Mouse (Mus musculus) thymus, postnatal 36 days (tissue): ENCODE results near the gene Rhobtb3.
"Not testable (repeated sequence)": the region's sequence is repeated elsewhere in the genome, so short reads cannot be mapped to it uniquely, and the experiment has no call there.

Source experiments
- DNase-seq, 2 experiments: peaks; one replicate each; pipeline ENCODE4 v3.0.0; 2022; ENCODE audit warnings: mixed read lengths in 2 of 2

Gene Rhobtb3

GRCm38 (mm10) chr13:75844833-75845518, 98.7 kb downstream of the Rhobtb3 start:
- no peak for DNase-seq

GRCm38 (mm10) chr13:75843993-75844683, 99.6 kb downstream of the Rhobtb3 start:
- no peak for DNase-seq

GRCm38 (mm10) chr13:75843331-75843730, 100.4 kb downstream of the Rhobtb3 start:
- DNase-seq, result no peak

GRCm38 (mm10) chr13:75841950-75842349, 101.8 kb downstream of the Rhobtb3 start:
- DNase-seq, result no peak

DNA sequence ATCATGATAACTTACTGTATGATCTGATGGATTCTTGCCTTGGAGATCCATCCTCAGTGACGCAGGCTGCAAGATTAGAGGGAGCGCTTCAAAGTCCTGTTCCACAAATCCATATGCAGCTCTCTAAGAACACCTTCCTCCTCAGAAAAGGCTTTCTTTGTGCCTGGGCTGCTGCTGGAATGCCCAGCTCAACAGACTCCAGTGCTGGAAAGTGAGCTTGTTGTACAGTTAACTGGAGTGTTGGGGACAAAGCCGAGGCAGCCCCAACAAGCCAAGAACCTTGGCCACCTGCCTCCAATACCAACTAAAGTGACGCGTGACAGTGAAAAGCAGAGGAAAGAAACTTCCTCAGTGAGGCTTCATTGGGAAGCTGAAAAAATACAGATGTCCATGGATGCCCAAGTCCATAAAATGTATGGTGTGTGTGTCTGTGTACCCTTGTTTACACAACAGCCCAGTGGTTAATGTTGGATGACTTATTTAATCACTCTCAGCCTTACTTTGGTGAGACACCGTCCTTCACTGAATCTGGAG, 102.9 kb downstream of the Rhobtb3 start:
- DNase-seq, result no peak

DNA sequence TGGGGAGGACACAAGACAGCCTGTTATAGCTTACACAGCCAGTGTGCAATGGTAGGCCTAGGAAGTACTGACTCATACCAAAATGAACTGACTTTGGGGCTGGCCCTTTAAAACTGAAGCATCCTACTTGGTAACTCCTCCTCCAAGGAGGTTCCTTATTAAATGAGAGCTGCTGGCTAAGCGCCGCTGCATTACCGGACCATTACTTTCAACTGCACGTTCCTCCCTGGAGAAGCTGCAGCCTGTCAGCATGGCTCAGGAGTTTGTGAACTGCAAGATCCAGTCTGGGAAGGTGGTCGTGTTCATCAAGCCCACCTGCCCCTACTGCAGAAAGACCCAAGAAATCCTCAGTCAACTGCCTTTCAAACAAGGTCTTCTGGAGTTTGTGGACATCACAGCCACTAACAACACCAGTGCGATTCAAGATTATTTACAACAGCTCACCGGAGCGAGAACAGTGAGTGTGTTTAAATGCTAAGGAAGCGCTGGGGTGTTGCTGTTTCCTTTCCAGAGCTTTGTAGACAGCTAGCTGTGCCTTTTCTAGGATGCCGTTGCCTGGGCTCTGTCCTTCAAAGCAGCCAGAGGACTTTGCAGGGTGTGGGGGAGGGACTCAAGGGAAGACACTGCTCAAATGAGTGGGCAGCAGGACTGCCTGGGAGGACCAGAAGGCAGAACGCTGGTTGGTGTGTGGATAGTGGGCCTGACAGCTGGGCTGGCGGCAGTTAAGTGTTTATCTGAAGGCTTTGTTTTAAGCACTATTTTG, 103.8 kb downstream of the Rhobtb3 start, which contains the start of gene Glrx:
TSS of gene Glrx (plus strand) at position 150 of the 763 bp plus-strand sequence.
- DNase-seq, result peak; percentile 24 to 29

DNA sequence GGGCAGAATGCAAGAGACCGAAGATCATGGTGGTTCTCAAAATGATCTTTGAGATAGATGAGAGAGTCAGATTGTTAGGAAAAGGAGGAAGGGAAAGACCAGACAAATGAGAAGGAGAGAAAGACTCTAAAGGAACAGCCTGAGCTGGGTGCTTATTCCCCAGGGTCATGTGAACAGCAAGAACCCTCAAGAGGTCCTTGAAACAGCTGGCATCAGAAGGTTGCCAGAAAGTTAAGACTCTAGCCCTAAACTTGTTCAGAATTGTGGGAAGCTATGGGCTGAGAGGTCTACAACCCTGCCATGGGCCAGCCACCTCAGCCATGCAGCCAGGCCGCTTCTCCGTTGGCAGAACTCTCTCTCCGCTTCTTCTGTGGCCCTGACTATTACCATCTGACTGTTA, 105.2 kb downstream of the Rhobtb3 start:
- DNase-seq, result no peak

DNA sequence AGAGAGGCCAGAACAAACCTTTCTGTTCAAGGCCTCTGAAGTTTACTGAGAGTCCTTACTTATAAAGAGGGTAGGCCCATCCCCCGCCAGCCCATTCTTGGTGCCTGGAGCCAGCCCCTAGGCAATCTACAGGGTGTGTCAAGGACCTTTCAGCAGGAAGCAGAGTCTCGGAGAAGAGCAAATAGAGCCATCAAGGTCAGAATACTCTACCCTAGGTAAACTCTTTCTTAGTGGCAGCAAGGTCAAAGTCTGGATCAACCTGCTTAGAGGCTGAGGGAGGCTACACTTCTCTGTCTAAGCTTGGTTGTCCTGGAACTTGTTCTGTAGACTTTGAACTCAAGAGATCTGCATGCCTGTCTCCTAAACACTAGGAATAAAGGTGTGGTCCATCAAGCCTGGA, 108.3 kb downstream of the Rhobtb3 start:
- no peak for DNase-seq

DNA sequence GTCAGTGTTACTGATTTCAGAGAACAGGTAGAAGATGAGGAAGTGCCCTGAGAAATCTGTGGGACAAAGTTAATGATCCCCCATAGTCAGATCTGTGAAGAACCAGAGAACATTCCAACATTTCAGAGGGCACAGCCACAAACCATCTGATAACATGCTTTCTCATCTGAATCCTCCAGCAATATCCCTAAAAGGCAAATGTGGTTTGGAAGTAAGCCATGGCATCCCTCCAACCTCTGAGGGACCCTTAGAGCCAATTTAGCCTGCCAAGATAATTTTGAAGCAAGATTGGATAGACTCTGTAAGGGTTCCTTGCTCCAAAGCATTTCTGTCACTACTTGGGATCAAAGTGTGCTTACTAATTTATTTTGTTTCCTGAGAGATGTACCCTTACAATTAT, 110.2 kb downstream of the Rhobtb3 start:
- DNase-seq, result no peak

GRCm38 (mm10) chr13:75832697-75833096, 111.0 kb downstream of the Rhobtb3 start:
- DNase-seq, result no peak

DNA sequence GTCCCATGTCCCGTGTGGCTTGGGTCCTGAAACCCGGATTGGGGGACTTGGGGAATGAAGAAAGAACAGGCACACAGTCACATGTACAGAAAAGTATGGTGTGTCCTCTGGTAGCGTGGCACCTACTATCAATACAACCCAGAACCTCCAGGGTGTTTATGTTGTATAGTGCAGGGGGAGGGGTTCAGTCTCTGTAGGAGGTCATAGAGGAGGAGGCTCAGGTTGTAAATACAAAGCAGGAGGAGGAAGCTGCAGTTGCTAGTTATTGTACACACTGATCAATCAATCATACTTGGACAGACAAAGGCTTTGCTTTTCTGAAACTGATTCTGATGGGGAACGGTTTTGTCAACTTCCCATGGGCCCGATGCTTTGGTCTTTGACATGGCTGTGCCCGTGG, 112.0 kb downstream of the Rhobtb3 start:
- DNase-seq, result no peak

DNA sequence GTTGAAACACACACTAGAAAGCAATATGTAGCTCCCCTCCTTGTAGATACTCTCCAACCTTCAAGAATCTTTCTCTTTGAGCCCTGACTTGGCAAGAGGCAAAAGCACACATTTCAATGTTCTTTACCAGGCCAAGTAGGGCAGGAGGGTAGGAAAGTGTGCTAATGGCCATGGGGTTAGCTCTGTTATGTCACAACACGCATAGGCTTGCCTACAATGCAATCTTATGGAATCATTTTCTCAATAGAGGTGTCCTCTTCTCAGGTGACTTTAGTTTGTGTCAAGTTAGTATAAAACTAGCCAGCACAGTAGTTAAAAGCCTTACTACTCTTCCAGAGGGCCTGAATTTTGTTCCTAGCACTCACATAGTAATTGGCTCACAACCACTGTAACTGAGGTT, 113.0 kb downstream of the Rhobtb3 start:
- no peak for DNase-seq

DNA sequence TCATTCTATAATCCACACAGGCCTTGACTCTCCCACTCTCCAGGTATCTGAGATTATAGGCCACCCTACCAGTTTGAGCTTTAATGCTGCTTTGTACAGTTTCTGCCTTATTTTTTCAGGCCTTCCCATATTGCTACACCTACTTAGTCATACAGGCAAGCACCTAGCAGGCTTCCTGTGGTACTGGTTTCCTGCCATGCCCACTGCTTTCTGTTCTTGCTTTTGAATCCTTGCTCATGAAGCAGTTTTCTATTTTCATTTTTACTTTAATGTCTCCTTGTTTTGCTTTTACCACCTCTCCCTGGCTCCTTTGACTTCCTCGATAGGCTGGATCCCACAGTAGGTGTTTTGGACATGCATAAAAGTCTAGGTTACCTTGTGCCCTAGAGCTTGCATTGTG, 118.3 kb downstream of the Rhobtb3 start:
- DNase-seq, result no peak

DNA sequence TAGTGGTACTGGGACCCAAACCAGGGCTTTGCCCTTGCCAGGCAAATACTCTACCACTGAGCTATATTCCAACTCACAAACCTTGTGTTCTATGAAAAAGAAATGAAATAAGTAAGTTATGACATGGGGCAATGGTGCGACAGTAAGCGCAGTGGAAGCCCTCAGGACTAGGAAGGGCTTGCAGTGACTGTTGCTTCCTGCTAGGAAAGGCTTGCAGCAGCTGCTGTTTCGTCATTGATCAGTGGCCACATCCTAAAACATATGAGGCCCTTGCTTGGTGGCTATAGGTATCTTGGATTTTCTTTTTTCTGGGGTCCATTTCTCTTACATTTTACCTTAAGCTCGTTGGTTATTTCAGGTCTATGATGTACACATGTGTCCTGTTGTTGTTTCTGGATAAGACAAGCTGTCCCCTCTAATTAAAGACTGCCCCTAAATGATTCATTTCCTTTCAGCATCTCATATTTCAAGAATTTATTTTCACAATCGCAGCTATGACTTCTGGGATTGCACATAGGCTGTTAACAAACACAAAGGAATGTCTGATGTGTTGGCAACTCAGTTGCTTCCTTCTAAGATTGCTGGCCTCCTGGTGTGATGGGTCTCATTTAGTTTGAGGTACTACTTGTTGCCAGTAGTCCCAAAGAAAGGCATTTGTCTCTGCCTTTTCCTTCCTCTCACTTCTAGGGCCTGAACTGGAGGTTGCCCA, 119.0 kb downstream of the Rhobtb3 start:
- no peak for DNase-seq

DNA sequence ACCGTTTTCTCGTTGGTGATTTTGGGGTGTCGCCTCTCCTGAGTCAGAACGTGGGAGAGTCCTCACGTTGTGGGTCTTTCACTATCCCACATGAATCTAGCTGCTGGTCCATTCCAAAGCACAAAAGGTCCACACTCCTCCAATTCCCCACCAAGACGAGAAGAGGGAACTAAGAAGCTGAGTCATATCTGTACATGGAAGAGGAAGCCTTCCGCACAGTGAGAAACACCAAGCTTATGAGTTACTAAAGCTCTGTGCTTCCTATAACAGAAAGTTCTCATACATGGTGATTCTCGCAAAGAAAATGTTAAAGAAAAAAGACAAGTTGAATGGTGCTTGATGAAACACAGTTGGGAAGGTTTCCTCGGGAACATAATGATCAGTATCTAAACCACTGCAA, 120.5 kb downstream of the Rhobtb3 start:
- DNase-seq, result no peak

DNA sequence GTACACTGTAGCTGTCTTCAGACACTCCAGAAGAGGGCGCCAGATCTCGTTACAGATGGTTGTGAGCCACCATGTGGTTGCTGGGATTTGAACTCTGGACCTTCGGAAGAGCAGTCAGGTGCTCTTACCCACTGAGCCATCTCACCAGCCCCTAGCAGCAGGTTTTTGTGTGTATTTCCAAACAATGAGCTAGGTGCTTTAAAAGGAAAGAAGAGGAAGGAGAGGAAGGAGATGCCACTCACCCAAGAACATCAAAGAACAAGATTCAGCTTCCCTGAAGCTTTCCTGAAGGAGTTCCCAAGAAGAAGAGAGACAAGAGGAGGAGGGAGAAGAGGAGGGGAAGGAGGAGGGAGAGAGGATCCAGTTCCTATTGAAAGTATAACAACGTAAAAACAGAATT, 121.4 kb downstream of the Rhobtb3 start:
- not testable (repeated sequence) for DNase-seq

GRCm38 (mm10) chr13:75819898-75820297, 123.8 kb downstream of the Rhobtb3 start:
- DNase-seq, result no peak
